Mouse (Mus musculus) embryonic stem cell, embryonic (primary cell): ENCODE data around the gene Epop.

Experiments used
- CTCF ChIA-PET, 4 experiments: fragments of 300-600 bp in 2 of 4; fragments of 350-600 bp in 2 of 4; sonication (Branson Sonifier 250); formaldehyde crosslinking; loops; one replicate each; lab custom pipeline; 2022; ENCODE audit warnings: inconsistent platforms in 2 of 4; lab: Charles Lee
- POLR2A ChIA-PET, 4 experiments: fragments of 300-600 bp in 2 of 4; fragments of 350-600 bp in 2 of 4; sonication (Branson Sonifier 250); formaldehyde crosslinking; loops; one replicate each; lab custom pipeline; 2022; ENCODE audit warnings: antibody characterized with exemption in 4 of 4, inconsistent platforms in 1 of 4; lab: Charles Lee

Epop gene

DNA sequence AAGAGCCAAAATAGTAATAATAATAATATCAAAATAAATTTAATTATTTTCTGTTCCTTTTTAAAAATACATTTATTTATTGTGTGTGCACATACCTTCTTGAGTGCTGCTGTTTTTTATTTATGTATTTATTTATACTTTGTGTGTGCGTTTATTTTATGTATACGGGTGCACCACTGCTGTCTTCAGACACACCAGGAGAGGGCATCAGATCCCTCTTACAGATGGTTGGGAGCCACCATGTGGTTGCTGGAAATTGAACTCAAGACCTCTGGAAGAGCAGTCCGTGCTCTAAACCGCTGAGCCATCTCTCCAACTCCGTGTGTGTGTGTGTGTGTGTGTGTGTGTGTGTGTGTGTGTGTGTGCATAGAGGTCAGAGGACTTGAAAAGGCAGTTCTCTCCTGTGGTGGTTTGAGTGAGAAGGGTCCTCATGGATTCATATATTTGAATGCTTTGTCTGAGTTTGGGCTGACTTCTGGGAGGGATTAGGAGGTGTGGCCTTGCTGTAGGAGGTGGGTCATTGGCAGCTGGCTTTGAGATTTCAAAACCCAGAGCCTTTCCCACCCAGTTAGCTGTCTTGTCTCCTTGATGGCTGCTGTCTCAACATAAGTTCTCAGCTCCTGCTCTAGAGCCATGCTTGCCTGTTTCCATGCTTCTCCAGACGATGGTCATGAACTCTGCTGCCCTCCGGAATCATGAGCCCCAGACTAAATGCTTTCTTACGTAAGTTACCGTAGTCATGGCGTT is 31.4 kb downstream of the Epop start:
- POLR2A ChIA-PET = interaction anchor here (0.6 to 5.8 kb wide), 82 partner anchors 9 to 1618 kb away, joined by 3 to 102 read pairs (median 4); partner anchors contain the start of genes Epop (in 3 of the 4), Pip4k2b (in 2 of the 4), Srcin1 (in 2 of the 4) and 1700001P01Rik (in 1 of the 4)

DNA sequence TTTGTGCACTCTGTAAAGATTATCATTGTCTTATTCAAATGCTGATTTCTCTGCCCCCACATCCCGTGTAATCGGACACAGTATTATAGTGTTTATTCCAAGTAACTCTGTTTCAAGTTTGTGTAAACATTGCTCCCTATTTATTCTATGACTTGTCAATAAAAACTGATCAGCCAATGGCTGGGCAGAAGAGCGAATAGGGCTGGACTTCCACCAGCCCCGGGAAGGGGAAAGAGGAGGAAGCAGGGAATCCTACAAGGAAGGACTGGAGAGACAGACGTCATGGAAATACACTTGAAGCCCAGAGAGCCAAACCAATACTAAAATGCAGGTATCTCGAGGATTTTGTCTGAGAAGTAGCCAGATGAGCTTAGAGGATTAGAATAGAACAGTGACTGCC is 35.4 kb downstream of the Epop start:
- POLR2A ChIA-PET = interaction anchor here in 2 of 4 experiments (0.7 to 2.0 kb wide), 13 partner anchors 10 to 284 kb away, joined by 3 to 7 read pairs (median 4); partner anchors contain the start of gene Epop (in 2 of the 2)
- CTCF ChIA-PET = interaction anchor here in 3 of 4 experiments (0.6 to 1.2 kb wide), 10 partner anchors 8 to 105 kb away, joined by 3 to 7 read pairs (median 3); no protein-coding TSS in a partner anchor

More for the DNA sequence above, 31.4 kb downstream of the Epop start:
- CTCF ChIA-PET = interaction anchor here (0.5 to 1.5 kb wide), 29 partner anchors 8 to 359 kb away, joined by 3 to 10 read pairs (median 3); partner anchors contain the start of genes Epop (in 2 of the 4), Psmb3 (in 1 of the 4) and Socs7 (in 1 of the 4)

DNA sequence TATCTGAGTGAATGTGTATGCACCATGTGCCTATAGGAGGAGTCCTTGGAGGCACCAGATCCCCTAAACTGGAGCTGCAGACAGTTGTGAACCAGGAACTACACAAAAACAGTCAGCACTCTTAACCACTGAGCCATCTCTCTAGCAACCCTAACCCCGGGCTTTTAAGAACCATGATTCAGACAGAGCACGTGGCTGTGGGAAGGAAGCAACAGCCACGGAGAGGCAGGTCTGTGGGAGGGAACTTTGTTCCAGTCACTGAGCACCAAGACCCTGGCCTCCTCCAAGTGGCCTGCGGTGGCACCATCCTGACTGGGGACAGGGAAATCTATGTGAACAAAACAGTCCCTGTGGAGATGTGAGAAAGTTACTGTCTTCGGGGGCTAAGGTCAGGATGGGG is 37.6 kb downstream of the Epop start:
- POLR2A ChIA-PET = no interaction called here
- CTCF ChIA-PET = no interaction called here

DNA sequence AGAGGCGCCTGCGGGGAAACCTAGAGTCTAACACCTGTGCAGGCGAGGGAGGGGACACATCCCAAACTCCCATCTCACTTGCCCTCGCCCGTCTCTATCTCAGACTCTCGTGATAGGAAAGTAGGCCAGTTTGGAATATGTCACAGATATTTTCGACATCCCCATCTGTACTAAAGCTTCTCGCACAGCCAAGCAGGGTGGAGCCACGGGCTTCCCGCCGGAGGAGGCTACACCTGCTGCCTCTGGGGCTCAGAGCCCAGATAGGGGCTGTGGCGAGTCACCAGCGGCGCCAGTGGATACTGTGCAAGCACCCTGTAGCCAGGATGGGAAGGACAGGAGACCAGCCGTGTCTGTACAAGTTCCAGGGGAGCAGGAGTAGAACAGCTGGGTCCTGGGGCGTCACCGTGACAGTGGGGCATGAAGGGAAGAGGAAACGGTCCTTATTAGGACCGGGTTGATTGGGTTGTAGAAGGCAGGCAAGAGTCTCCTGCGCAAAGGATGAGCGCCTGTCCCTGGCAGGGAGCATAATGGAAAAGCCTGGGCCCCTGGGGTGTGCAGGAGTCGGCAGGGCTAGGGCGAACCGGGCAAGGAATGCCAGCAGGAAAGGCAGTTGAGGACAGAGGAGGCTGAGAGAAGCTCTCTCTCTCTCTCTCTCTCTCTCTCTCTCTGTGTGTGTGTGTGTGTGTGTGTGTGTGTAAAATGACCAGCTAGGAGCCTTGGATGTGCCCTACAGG is 39.1 kb downstream of the Epop start:
- ChIA-PET CTCF (interaction anchor here in 3 of 4 experiments (0.6 to 2.0 kb wide), 9 partner anchors 8 to 156 kb away, joined by 3 to 8 read pairs (median 5); partner anchors contain the start of gene Srcin1 (in 1 of the 3)), POLR2A (interaction anchor here in 3 of 4 experiments (0.7 to 3.2 kb wide), 16 partner anchors 8 to 162 kb away, joined by 3 to 17 read pairs (median 6); partner anchors contain the start of genes Srcin1 (in 2 of the 3) and Psmb3 (in 1 of the 3))

DNA sequence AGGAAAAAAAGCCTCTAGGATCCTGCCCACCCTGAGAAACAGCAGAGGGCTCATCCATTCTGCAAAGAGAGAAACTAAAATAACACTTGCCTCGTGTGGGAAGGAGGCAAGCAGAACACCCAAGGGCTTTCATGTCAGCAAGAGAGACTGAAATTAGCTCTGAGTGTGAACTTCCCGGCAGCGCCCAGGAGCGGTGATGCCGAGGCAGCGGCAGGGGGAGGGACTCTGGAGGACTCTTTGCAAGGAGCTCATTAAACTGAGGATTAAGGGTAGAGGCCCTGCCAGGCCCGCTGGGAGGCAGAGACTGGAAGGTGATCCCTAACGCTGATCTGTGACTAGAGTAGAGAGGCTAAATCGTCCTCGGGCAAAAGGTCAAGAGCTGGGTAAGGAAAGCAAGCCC is 40.3 kb downstream of the Epop start:
- POLR2A ChIA-PET = interaction anchor here in 3 of 4 experiments (0.5 to 3.2 kb wide), 28 partner anchors 9 to 768 kb away, joined by 3 to 17 read pairs (median 4); partner anchors contain the start of gene Srcin1 (in 2 of the 3)
- CTCF ChIA-PET = interaction anchor here (0.6 to 2.5 kb wide), 25 partner anchors 9 to 1327 kb away, joined by 3 to 8 read pairs (median 3); partner anchors contain the start of gene Srcin1 (in 4 of the 4)

DNA sequence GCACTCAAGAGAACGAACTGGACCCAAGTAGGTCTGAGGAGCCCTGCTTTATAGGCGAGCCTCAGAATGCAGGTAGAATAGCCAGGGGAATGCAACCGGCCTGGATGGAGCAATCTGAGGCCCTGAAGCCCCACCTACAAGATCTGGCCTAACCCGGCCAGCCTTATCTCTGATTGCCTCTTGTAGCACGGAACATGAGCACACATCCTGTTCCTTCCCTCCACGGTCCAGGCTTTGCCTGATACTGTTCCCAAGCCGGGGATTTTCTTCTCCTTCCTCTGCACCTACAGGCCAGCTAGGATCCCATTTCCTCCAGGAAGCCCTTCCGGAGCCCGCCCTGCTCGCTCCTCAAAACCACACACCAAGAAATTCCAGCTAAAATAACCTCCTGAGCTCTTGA is 43.6 kb downstream of the Epop start:
- POLR2A ChIA-PET = interaction anchor here in 3 of 4 experiments (0.6 to 2.7 kb wide), 11 partner anchors 10 to 96 kb away, joined by 3 to 11 read pairs (median 5); partner anchors contain the start of genes Srcin1 (in 2 of the 3) and Epop (in 1 of the 3)
- CTCF ChIA-PET = interaction anchor here in 3 of 4 experiments (0.6 to 2.1 kb wide), 8 partner anchors 9 to 303 kb away, joined by 3 to 7 read pairs (median 4); partner anchors contain the start of gene Srcin1 (in 1 of the 3)

DNA sequence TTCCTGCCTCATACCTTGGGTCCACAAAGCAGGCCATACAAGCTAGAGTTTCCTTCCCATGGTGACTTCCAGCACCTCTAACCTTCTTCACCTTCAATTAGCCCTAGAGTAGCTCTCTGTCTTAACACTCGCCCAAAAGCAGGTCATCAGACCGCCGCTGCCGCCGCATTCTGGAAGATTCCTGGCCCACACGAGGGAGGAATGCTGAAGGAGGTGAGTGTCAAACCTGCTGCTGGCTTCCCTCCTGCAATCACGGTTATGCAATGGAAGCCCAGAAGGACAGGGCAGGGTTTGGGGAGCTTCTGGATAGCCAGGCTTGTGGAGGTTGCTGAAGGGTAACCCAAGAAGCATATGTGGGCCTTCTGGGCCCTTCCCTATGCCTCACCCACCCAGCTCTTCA is 45.0 kb downstream of the Epop start:
- ChIA-PET CTCF (interaction anchor here (0.6 to 1.8 kb wide), 10 partner anchors 9 to 157 kb away, joined by 3 to 8 read pairs (median 4); no protein-coding TSS in a partner anchor), POLR2A (interaction anchor here in 2 of 4 experiments (0.7 to 2.6 kb wide), 6 partner anchors 9 to 43 kb away, joined by 3 to 11 read pairs (median 6); no protein-coding TSS in a partner anchor)

DNA sequence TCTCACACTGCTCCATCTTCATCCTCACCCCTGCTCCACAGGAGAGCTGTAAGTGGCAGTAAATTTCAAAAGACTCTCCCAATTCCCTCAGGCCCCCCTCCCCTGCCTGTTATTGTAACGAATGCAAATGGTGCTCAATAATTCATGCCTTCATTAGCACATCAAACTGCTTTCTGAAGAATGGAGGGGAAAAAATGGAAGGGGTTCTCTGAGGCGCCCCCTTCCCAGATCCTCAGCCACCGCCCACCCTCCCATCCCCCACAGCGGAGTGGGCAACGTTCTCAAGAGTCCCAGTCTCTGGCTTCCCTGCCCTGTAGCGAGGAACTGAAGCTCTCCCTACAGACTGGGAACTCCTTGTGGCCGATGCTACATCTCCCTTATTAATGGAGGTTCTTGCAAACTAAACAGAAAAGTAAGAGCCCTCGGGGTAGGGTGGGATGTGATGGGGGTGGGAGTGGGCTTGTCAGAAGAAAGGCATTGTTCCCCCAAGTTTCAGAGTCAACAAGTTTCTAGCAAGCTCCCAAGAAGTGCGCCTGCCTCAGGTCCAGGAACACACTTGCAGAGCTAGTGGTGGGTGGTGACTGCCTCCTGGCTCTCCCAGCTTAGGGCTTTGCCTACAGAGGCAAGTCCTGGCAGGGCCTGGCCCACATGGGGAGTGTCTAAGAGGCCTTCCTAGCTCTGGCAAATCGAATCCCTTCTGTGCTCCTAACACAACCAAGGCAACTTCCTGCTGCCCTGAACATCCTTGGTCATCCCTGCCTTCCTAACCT is 50.2 kb downstream of the Epop start:
- ChIA-PET CTCF (interaction anchor here in 3 of 4 experiments (0.6 to 2.6 kb wide), 23 partner anchors 8 to 538 kb away, joined by 3 to 15 read pairs (median 4); partner anchors contain the start of gene Mrpl10 (in 1 of the 3)), POLR2A (interaction anchor here in 3 of 4 experiments (0.6 to 2.5 kb wide), 30 partner anchors 8 to 571 kb away, joined by 3 to 12 read pairs (median 4); partner anchors contain the start of genes Epop (in 1 of the 3), Mllt6 (in 1 of the 3) and Rpl23 (in 1 of the 3))

DNA sequence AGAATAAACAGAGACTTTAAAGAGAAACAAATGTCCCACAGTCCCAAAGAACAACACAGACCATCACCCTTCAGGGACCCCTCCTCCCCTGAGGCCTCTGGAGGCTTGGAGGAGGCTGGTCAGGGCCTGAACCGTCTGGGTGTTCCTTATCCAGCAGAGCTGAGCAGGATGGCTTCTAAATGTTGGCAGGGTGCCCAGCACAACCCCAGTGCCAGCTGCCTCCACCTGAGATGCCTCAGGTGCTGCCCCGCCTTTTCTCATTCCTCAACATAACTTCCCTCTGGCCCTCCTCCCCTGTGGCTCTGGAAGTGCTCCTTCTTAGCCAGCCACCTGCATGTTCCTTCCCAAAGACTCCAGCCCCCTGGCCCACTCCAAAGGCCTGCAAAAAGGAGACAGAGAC is 51.2 kb downstream of the Epop start:
- ChIA-PET CTCF (interaction anchor here in 3 of 4 experiments (0.6 to 2.6 kb wide), 13 partner anchors 7 to 491 kb away, joined by 3 to 15 read pairs (median 4); no protein-coding TSS in a partner anchor), POLR2A (interaction anchor here in 3 of 4 experiments (0.8 to 2.6 kb wide), 17 partner anchors 8 to 264 kb away, joined by 3 to 11 read pairs (median 4); partner anchors contain the start of genes Epop (in 1 of the 3) and Mllt6 (in 1 of the 3))
